Mouse (Mus musculus) testis, adult 2 months (tissue): ENCODE data around the gene Trim7. TPM values are rescaled to one million over a fixed set of nuclear protein-coding genes. Genes with fewer than 3 reads are reported as not detected.

Experiments used
- H3K27ac ChIP-seq: fragments of 200-500 bp; 2 replicates; pipeline ENCODE4 v1.5.1; 2012; ENCODE audit warnings: low read depth, low read length; ENCODE audit not compliant: control insufficient read depth, insufficient read depth
- H3K27me3 ChIP-seq: fragments of 200-500 bp; 2 replicates; pipeline ENCODE4 v1.6.1; 2012; ENCODE audit warnings: mild to moderate bottlenecking, low read length, moderate library complexity; ENCODE audit not compliant: control insufficient read depth, insufficient read depth
- H3K36me3 ChIP-seq: fragments of 200-500 bp; 2 replicates; pipeline ENCODE4 v1.6.1; 2012; ENCODE audit warnings: mild to moderate bottlenecking, low read length; ENCODE audit not compliant: control insufficient read depth, insufficient read depth
- H3K4me1 ChIP-seq: fragments of 200-500 bp; 2 replicates; pipeline ENCODE4 v1.6.1; 2012; ENCODE audit warnings: low read length; ENCODE audit not compliant: control insufficient read depth, insufficient read depth
- H3K4me3 ChIP-seq: fragments of 200-500 bp; 2 replicates; pipeline ENCODE4 v1.5.1; 2012; ENCODE audit warnings: low read depth, mild to moderate bottlenecking, low read length, moderate library complexity, mixed read lengths; ENCODE audit not compliant: control insufficient read depth
- CTCF ChIP-seq: fragments of 200-500 bp; IDR thresholded peaks from 2 replicates; pipeline ENCODE4 v1.5.1; 2012; ENCODE audit warnings: low read depth, mild to moderate bottlenecking, inconsistent platforms, low read length, moderate library complexity; ENCODE audit not compliant: control insufficient read depth, insufficient read depth, insufficient replicate concordance
- POLR2A ChIP-seq: fragments of 200-500 bp; IDR thresholded peaks from 2 replicates; pipeline ENCODE4 v1.6.1; 2012; ENCODE audit warnings: low read depth, mild to moderate bottlenecking, inconsistent platforms, low read length, moderate library complexity; ENCODE audit not compliant: control insufficient read depth
- polyA plus RNA-seq: library from polyadenylated mRNA; depleted of rRNA; stranded (reverse); fragments of >200 nt; gene quantifications from 2 replicates; pipeline ENCODE4 v1.2.3, GENCODE M21; 2012

Trim7 gene
- polyA plus RNA-seq, 1 experiment, result 18.3 TPM

GRCm38 (mm10) chr11:48798308-48798707 lies 27.6 kb upstream of the Trim7 start:
- peaks cover 2% of the 10 kb centered on the region; the same call in 1 of the 2 replicates for H3K4me1 ChIP-seq
- no peak overlapping the region for H3K4me3 ChIP-seq
- H3K27me3 ChIP-seq, result no peaks in the 10 kb centered on the region
- TF ChIP-seq CTCF, result no peak
- no peak for TF ChIP-seq POLR2A
- H3K27ac ChIP-seq, result no peak overlapping the region
- no peaks in the 10 kb centered on the region; the same call in none of the 2 replicates for H3K36me3 ChIP-seq

DNA sequence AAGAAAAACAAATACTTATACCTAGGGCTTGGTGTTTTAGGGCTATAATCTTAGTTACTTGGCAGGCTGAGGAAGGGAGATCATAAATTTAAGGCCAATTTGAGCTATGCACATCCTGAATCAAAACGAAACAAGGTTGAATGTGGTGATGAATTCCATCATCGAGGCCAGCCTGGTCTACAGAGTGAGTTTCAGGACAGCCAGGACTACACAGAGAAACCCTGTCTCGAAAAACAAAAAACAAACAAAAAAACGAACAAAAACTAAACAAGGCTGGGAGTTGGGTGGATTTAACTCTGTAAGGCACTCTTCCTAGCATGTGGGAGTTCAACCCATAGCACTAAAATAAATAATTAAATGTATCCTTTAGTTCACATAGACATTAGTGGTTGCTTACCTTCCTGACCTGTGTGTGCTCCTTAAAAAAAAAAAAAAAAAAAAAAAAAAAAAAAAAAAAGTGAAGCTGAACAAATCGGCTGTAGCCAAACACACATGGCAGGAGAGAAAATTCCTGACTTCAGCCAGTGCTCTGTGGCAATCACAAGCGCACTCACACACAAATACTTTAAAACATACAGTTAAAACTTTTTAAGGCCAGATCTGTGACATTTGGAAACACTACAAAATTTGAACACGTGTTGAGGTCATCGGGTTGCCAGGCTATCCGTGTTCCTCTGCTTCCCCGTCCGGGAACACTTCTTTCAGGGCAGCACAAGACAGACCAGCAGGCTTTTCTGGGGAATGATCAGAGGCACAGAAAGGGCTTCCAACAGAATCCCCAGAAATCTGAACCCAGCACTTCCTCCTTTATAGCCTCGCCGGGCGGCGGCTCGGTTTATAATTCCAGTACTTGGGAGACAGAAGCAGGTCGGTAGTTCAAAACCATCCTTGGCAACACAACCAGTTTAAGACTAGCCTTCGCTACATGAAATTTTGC lies 26.7 kb upstream of the Trim7 start:
- no peaks in the 10 kb centered on the region for H3K27me3 ChIP-seq
- TF ChIP-seq CTCF (no peak), POLR2A (no peak)
- H3K4me1 ChIP-seq, result peaks cover 2% of the 10 kb centered on the region; the same call in 1 of the 2 replicates
- peaks cover 1% of the 10 kb centered on the region for H3K36me3 ChIP-seq
- H3K27ac ChIP-seq, result peak overlapping the region; percentile 99
- H3K4me3 ChIP-seq, result peak overlapping the region; percentile 90

DNA sequence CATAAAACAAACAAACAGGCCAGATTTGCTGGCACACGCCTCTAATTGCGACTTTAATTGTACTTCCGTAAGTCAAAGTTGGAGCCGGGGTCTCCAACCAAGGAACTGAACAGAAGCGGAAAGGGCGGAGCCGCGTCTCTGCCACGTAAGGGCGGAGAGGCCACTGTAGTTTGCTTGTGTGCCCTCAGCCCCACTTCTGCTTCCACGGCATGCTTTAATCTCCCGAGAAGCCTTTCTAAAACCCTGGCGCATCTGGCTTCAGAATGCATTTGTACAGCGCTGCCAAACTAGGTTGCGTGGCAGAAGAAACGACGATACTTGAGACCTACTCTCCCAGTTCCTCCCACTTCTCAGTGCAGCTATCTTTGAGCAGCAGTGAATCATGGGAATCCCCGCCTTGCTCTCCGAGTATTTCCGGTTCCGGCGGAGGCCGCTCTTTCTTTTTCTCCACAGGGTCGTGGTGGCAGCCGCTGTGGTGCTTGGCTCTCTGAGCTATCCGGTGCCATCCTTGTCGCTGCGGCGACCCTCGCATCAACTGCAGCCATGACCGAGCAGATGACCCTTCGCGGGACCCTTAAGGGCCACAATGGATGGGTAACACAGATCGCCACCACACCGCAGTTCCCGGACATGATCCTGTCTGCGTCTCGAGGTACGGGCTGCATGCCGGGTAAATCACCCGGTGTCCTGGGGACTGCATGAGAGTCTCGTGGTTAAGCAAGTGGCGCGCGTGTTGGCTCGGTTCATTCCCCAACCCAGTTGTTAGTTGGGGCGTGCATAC lies 25.8 kb upstream of the Trim7 start, which contains the start of gene Rack1:
Rack1 (plus strand) TSS at position 412 of the 781 bp plus-strand sequence.
- H3K36me3 ChIP-seq, result peaks cover 1% of the 10 kb centered on the region
- H3K4me3 ChIP-seq, result peak within 1 kb of the TSS; percentile 90
- peaks cover 2% of the 10 kb centered on the region; the same call in 1 of the 2 replicates for H3K4me1 ChIP-seq
- peak within 1 kb of the TSS; percentile 99 for H3K27ac ChIP-seq
- no peaks in the 10 kb centered on the region for H3K27me3 ChIP-seq
- TF ChIP-seq CTCF (no peak), POLR2A (peak; percentile 85)

DNA sequence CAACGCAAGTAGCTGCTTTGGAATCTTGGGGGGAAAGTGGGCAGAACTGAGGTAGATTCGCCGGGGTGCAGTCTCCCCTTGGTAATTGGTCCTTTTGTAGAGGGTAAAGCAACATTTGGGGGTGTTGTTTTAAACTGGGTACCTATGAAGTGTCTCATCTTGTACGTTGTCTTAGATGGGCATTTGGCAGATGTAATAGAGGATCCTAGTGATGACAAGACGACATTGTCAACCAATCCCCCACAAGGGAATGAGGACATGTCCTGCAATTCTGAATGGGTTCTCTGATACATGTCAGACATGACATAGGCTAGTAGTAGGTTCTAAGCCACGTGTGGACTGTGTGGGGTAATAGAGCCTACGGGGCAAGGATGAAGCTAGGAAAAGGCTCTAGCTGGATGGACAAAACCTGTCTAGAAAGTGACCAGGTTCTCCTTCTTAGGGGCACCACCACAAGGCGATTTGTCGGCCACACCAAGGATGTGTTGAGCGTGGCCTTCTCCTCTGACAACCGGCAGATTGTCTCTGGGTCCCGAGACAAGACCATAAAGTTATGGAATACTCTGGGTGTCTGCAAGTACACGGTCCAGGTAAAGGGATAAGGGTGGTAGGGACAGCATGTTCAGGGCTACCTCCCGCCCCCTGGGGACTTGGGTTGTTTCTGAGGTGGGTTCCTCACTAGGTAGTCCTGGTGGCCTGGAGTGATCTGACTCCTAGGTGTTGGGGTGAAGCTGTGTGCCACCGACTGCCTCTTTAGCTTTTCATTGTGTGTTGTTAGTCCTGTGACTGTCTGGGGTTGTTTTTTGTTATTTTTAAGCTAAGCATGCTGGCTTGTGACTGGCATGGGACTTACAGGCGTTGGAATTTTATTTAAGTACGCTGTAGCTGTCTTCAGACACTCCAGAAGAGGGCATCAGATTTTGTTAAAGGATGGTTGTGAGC lies 23.8 kb upstream of the Trim7 start:
- TF ChIP-seq POLR2A (no peak), CTCF (no peak)
- peaks cover 5% of the 10 kb centered on the region for H3K36me3 ChIP-seq
- peaks cover 2% of the 10 kb centered on the region; the same call in 1 of the 2 replicates for H3K4me1 ChIP-seq
- H3K27ac ChIP-seq, result no peak overlapping the region
- no peaks in the 10 kb centered on the region for H3K27me3 ChIP-seq
- H3K4me3 ChIP-seq, result no peak overlapping the region

GRCm38 (mm10) chr11:48803988-48804387 lies 22.0 kb upstream of the Trim7 start:
- no peak for TF ChIP-seq POLR2A
- no peak for TF ChIP-seq CTCF
- Histone ChIP-seq H3K27me3 (no peaks in the 10 kb centered on the region), H3K4me1 (peaks cover 2% of the 10 kb centered on the region), H3K36me3 (peaks cover 5% of the 10 kb centered on the region), H3K27ac (no peak overlapping the region), H3K4me3 (no peak overlapping the region)

DNA sequence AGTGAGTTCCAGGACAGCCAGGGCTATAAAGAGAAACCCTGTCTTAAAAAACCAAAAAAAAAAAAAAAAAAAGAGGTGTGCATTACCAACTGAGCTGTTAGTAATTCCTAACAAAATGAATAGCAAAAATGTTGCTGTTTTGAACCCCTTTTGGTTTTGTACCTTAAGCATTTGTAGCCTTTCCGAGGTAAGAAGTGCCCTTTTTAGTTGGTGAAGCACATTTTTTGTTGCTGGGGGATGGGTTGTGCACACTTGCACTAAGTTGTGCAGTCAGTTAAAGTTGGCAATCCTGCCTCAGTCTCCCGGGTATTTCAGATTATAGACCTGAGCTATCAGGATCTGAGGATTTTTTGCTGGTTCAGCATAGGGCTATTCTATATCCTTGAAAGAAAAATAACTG lies 21.0 kb upstream of the Trim7 start:
- TF ChIP-seq POLR2A (no peak), CTCF (no peak)
- H3K4me3 ChIP-seq, result no peak overlapping the region
- peaks cover 6% of the 10 kb centered on the region for H3K36me3 ChIP-seq
- no peak overlapping the region for H3K27ac ChIP-seq
- H3K4me1 ChIP-seq, result peaks cover 2% of the 10 kb centered on the region
- H3K27me3 ChIP-seq, result no peaks in the 10 kb centered on the region
